Mouse (Mus musculus) embryo, embryonic 10.5 days (tissue): ENCODE measurements around the gene Dennd5b.
A peak's percentile ranks its signal among the peaks of the same experiment; 100 is the strongest.
"Not testable (repeated sequence)": the region's sequence is repeated elsewhere in the genome, so short reads cannot be mapped to it uniquely, and the experiment has no call there.

Experiments
- DNase-seq: peaks from one replicate; pipeline ENCODE4 v3.0.0-alpha.2; 2015; ENCODE audit warnings: low spot score

The Dennd5b gene

DNA sequence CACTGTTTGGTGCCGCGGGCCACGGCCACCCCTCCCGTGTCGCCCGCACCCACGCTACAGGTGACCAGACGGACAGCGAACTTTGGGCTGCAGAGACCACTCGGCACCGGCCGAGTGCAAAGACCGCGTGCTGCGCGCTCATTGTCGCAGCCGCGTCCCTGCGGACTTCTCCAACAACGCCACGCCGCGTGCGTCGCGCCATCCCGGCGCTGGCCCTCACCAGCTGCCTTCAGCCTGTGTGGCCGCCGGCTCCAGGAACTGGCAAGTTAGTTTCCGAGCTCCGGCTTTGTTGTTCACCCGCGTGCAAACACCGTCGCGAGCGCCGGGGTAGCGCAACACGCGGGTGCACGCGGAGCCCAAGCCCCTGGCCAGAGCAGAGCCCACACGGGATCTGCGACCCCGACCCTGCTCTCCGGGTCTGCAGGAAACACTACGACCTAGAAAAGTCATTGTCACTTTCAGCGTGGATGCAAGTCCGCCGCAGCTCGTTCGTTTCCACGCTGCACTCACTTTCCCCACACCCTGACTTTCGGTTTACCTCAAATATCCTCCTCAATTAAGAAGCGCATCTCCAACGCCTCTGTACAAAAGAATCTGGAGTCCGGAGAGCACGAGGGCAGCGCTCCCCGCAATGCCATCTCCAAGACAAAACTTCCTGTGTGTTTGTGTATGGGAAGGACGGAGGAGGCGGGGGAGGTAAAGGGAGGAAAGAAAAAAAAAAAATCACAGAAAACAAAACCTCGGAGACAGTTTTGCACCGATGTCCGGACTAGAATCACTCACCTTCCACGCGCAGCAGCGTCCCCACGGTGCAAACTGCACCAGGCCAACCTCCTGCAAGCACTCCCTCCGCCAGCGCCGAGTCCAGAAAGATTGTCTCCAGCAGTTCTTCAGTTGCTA, 155.7 kb downstream of the Dennd5b start:
- peak; percentile 72 for DNase-seq

DNA sequence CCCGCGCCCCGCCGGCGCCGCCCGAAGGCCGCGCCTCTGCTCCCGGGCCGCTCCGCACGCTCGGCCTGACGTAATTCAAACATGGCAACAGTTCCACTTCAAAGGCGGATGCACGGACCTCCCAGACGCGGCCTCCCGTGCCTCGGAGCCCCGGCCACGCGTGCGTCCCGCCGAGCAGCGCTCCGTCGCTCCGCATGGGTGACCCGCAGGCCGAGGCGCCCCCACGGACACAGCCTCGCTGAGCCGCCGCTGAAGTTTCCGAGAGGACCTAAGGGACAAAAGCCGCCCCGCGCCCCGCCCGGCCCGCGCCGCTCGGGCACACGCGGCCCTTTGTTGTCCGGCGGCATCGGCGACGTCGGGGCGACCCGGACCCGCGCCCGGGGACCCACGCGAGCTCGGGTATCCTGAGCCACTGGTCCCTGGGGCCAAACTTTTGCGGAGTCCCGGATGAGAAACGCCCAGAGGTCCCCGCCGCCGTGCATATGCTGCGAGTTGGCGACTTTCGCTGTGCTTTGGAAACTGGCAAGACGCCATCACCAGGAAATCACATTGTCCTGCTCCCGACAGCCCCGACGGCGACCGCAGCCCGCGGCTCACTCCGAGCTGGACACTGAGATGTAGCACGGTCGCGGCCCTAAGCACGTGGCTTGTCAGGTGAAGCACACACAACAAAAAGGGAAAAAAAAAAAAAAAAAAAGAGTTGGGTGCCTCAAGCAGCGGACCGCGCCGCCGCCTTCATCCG, 156.5 kb downstream of the Dennd5b start:
- DNase-seq = peak; percentile 70

DNA sequence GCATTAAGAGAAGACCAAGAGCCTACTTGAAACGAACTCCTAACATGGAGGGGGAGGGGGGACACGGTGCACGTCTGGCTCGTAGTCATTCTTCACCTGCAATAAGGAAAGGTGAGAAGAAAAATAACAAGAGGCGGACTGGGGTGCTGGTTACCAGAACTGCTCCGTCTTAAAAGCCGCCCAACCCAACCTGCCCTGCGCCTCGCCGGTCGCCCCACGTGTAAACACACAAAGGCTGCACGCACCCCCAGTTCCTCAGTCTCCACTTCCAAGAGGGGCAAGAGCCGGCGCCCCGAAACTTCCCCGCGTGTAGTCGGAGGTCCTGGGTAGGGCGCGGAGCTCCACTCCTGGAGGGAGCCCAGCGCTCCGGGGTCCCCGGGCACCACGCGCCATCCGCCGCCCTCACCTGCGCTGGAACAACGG, 157.1 kb downstream of the Dennd5b start:
- DNase-seq = no peak

DNA sequence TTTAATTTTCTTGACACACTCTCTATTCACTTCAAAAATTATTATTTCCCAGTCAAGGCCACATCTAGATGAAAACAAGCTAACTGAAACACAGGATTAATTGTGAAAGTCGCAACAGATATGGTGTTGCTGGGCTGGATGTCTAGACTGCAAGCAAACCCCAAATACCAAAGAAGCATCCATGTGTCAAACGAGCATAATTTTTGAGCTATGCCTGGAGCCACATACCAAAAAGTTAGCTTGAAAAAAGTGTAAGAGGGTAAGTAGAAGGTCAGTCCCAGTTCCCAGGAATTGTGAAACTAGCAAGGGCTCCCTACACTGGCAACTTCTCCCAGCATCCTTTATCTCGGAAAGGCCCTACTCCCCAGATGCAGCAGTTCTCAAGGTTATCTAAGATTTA, 157.8 kb downstream of the Dennd5b start:
- DNase-seq = peak; percentile 40

DNA sequence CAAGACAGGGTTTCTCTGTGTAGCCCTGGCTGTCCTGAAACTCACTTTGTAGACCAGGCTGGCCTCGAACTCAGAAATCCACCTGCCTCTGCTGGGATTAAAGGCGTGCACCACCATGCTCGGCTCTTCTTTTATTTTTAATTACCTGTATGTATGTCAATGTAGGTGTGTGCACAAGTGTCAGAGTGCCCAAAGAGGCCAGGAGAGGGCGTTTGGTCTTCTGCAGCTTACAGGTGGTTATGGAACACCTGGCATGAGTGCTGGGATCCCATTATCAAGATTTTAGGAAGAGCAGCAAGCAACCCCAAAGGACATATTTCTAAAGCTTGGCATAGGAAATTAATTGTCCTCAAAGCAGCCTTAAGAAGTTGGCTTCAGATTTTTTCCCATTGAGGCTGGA, 159.1 kb downstream of the Dennd5b start:
- no peak for DNase-seq

DNA sequence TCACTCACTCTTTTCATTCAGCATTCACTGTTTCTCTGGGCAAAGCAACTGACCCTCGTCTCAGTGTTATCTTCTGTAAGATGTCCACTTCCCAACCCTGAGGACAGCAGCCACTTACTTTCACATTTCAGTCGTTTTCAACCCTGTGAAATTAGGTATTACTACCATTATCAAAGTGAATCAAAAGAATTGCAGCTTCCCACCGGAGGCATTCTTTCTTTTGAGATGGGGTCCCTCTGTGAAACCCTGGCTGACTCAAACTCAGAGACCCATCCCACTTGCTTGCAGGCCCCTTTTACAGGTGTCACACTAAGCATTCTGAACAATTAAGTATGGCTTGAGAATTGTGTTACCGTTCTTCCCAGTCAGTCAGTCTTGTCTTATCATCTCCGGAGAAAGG, 159.6 kb downstream of the Dennd5b start:
- no peak for DNase-seq

DNA sequence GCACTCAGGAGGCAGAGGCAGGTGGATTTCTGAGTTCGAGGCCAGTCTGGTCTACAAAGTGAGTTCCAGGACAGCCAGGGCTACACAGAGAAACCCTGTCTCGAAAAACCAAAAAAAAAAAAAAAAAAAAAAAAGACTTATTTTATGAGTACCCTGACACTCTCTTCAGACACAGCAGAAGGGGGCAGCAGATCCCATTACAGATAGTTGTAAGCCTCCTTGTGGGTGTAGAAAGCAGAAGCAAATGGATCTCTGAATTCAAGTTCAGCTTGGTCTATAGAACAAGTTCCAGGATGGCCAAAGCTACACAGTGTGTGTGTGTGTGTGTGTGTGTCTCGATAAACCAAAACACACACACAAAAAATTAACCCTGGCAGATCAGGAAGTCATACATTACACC, 161.1 kb downstream of the Dennd5b start:
- DNase-seq = not testable (repeated sequence)
